Mouse (Mus musculus) thymus, postnatal 36 days (tissue): ENCODE results near the gene Atg2b.

Experiments
- DNase-seq, 2 experiments: peaks; one replicate each; pipeline ENCODE4 v3.0.0; 2022; ENCODE audit warnings: mixed read lengths in 2 of 2

The Atg2b gene

DNA sequence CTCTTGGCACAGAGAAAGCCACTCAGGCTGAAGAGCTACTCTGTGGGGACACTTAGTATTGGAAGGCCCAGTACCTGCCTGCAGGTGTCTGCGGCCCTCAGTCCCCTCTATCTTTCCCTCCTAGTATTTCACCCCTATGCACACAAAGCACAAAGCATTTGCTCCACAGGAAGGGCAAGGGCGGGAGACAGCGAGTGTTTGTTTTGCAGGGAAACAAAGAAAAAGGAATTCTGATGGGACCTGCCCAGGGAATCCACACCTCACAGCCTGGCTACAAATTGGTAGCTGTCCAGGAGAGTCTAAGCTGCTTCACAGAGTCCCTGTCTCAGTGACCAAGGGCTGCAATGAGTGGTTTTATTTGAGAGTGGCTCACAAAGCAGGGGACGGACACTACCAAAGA, 91.5 kb downstream of the Atg2b start:
- no peak for DNase-seq

DNA sequence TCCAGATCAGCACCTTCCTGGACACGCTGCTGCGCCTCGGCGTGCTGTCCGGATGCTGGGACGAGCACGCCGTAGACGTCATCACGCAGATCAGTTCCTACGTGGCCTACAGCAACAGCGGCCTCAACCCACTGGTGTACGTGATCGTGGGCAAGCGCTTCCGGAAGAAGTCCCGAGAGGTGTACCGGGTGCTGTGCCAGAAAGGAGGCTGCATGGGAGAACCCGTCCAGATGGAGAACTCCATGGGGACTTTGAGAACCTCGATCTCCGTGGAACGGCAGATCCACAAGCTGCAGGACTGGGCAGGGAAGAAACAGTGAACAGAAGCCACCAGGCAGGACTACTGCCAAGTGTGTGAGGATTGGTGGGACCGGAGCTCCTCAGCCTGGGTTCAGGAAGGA, 92.7 kb downstream of the Atg2b start:
- no peak for DNase-seq

DNA sequence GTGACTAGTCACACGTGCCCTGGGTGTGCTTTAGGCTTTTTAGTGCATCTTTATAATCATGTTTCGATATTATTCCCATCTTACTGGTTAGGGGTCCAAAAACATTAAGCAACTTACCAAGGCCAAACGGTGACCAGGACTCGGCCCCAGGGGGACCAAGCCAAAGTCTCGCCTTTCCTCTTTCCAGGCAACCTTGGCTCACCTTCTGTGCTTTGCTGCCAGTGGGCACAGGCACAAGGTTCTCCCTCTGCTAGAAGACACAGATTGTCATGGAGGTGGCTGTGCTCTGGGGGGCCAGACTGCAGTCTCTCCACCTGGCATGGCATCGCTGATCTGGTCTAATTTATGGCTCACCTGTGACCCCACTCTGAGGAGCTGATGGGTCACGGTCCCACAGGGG, 94.2 kb downstream of the Atg2b start:
- no peak for DNase-seq

DNA sequence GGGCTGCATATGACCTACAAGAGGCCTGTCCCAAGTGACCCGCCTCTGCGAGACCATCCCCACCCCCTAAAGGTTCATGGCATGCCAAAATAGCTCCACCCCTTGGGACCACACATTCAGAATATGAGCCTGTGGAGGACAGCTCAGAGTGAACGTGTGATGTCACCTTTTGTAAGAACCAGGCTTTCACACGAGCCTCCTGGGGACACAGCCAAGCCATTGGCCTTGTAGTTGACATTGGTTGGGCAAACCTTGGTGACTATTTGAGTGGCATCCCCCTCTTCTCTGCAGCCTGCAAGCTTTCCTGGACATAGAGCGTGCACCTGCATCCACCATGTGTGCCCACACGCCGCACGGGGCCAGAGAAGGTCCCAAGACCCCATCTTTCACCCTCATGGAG, 97.5 kb downstream of the Atg2b start:
- DNase-seq = no peak

DNA sequence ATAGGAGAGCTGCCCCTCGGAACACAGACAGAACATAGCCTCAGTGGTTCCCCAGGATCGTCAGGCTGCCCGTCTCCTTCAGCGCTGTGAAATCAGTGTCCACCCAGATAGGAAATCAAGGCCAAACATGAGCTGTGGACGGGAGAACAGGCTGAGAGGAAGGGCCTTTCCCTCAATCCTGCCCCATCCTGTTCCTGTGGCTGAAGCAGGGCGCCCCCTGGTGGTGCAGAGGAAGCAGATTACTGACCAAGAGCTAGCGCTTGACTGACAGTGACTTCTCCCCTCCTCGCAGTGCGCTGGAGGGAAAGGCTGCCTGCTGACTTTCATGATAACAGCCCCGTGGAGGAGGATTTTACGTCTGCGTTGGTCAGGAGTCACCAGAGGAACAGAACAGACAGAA, 100.2 kb downstream of the Atg2b start:
- DNase-seq = peak; percentile 36 to 39

DNA sequence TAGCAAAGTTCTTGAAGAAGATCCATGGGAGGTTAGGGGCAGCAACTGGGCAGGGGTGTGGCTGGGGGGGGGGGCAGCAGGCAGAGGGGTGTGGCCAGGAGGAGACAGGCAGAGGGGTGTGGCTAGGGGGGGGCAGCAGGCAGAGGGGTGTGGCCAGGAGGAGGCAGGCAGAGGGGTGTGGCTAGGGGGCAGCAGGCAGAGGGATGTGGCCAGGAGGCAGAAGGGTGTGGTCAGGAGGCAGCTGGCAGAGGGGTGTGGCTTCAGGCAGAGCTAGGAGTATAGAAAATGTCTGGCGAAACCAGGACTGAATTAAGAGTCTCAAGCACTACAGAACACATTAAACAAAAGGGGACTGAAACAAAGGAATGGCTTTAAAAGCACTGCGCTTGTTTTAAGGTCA, 101.5 kb downstream of the Atg2b start:
- DNase-seq = peak in 1 of 2 experiments; percentile 20

DNA sequence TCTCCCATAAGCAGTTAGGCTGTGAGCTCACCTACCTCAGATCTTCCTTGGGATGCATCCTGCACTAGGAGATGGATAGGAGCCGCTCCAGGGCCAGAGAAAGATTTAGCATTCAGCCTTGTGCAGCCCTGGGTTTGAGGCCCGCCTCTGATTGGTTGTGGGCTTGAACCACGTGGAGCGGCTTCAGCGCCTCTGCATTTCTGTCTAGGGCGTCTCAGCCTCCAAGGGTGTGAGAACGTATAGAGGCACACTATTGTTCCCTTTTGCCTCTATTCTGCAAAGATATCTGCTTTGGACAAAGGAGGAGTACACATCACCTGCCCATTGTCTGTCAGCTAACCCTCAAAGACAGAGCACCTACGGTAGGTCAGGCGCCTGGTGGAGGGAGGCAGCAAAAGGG, 102.5 kb downstream of the Atg2b start:
- no peak for DNase-seq

DNA sequence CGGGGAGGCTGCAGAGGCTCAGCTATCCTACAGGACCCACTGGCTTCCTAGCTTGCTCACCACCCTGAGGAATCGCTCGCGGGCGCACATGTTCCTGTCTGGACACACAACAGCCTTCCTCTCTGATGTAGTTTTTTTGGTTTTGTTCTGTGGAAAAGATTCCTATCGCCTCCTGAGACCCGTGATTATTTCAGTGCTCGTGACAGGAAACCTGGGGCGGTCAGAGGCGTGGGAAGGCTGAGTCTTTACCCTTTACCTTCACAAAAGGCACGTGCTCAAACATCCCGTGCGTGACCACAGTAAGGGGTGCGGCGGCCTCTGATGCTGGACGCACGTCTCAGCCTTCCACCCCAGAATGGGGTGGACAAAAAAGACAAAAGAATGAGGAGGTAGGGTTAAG, 104.5 kb downstream of the Atg2b start:
- no peak for DNase-seq

DNA sequence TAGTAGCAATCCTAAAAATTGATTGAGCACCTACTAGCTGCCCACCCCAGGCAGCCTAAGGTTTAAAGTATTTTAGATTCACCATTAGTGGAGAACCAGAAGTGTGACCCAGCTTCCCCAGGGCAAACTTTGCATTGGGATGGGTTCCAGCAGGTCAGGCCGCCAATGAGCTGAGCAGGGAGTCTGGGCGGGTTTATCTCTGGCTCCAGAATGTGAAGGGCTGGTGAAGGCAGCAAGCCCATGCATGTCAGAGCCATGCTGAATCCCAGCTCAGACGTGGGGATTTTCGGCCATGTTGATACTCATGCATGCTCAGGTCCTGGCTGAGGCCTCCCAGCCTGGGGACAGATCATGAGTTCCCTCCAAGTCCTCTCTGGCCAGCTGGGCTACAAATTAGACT, 110.7 kb downstream of the Atg2b start:
- no peak for DNase-seq

DNA sequence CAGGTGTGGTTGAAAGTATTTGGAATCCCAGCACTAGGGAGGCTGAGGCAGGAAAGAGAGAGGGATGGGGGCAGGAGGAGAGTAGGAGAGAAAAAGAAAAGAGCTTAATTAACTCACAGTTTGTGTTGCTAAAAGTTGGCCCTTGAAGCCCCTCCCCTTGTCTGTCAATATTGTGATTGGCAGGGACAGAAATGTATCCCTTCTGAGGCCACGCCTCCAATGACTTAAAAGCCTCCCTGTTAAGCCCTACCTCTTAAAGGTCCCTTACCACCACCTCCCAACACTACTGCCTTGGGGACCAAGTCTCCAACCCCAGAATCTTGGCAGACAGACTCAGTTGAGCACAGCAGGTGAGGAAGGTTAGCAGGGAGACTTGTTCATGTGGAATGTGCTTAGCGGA, 112.4 kb downstream of the Atg2b start:
- no peak for DNase-seq

DNA sequence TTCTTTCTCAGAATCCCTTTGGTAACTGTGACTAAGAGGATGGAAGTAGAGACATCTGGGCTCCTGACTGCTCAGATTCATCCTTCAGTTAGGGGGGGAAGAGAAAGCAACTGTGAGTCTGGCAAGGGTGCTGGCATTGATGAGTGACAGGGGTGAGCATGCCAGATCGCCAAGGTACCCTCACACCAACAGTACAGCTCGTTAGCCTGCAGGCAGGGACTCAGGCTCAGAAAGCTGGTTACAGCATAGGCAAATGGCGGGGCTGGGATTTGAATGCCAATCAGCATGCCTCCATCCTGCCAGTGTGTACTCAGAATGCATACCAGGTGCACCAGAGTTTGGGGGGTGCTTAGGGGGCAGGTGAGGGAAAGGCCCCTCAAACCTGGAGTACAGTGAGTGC, 113.1 kb downstream of the Atg2b start:
- DNase-seq = no peak
